In genomic region chr17:23700079-23700478, GRCm38 (mm10) we compare ENCODE assay signal across 7 mouse cellular contexts. TPM values are rescaled to one million over a fixed set of nuclear protein-coding genes. Genes with fewer than 3 reads are reported as not detected.
DNase-seq lines count a peak whose midpoint lies in the region; ATAC-seq and TF ChIP-seq lines count a peak whose summit lies in the region.

No protein-coding gene starts in this region.

- H3K4me3 ChIP-seq in embryonic facial prominence, embryonic 11.5 days (ENCODE audit: low read depth, low read length), result peak overlapping the region; percentile 61
- peak overlapping the region; percentile 78 for H3K4me3 ChIP-seq in limb, embryonic 10.5 days
- peak overlapping the region; percentile 70 for H3K4me3 ChIP-seq in midbrain, embryonic 13.5 days (replicated peaks)
- peak overlapping the region; percentile 80 for H3K4me3 ChIP-seq in small intestine, adult 2 months (ENCODE audit: low read depth, low read length)

- WGBS in embryonic facial prominence, embryonic 11.5 days, result under 1% methylated on average over 22 of the region's 28 CpGs
- under 1% methylated on average over 28 of the region's 28 CpGs for WGBS in limb, embryonic 10.5 days
- WGBS in midbrain, embryonic 13.5 days, result under 1% methylated on average over 28 of the region's 28 CpGs
- WGBS in small intestine, adult 2 months, result under 1% methylated on average over 28 of the region's 28 CpGs

- peak; percentile 93 for ATAC-seq in embryonic facial prominence, embryonic 11.5 days (replicated peaks; ENCODE audit: insufficient number of reproducible peaks, low FRiP score, low TSS enrichment, low read depth)
- peak; percentile 97 for ATAC-seq in midbrain, embryonic 13.5 days

- no peak; the same call in 1 of the 2 replicates for TF ChIP-seq POLR2A in small intestine, adult 2 months (IDR thresholded peaks at IDR 0.05; ENCODE audit: low read depth, low read length)

- no peaks in the 10 kb centered on the region for H3K9me3 ChIP-seq in embryonic facial prominence, embryonic 11.5 days (replicated peaks; ENCODE audit: control insufficient read depth, low read length)
- no peaks in the 10 kb centered on the region for H3K9me3 ChIP-seq in limb, embryonic 10.5 days (replicated peaks)
- no peaks in the 10 kb centered on the region for H3K9me3 ChIP-seq in midbrain, embryonic 13.5 days

- DNase-seq in adrenal gland, postnatal 14 days, result peak; percentile 96
- peak; percentile 89 for DNase-seq in embryonic facial prominence, embryonic 11.5 days (ENCODE audit: low spot score)
- DNase-seq in heart, adult 11 months, result peak; percentile 100
- peak; percentile 91 for DNase-seq in kidney, adult 18-20 months
- peak; percentile 83 for DNase-seq in limb, embryonic 10.5 days (ENCODE audit: low spot score)

- H3K27me3 ChIP-seq in embryonic facial prominence, embryonic 11.5 days (ENCODE audit: control insufficient read depth, insufficient read depth, low read length), result peaks cover 19% of the 10 kb centered on the region
- H3K27me3 ChIP-seq in limb, embryonic 10.5 days (ENCODE audit: low read depth, poor library complexity, severe bottlenecking), result peaks cover 60% of the 10 kb centered on the region
- peaks cover 47% of the 10 kb centered on the region for H3K27me3 ChIP-seq in midbrain, embryonic 13.5 days
- H3K27me3 ChIP-seq in small intestine, adult 2 months (ENCODE audit: control insufficient read depth, insufficient read depth, low read length), result peaks cover 12% of the 10 kb centered on the region

- peak; percentile 63; the same call in 1 of the 2 replicates for TF ChIP-seq CTCF in small intestine, adult 2 months (IDR thresholded peaks at IDR 0.05; ENCODE audit: extremely low read depth, insufficient read length, insufficient replicate concordance, low read depth, low read length)

- H3K4me2 ChIP-seq in embryonic facial prominence, embryonic 11.5 days (ENCODE audit: low read depth, low read length), result peak overlapping the region; percentile 100
- peak overlapping the region; percentile 90 for H3K4me2 ChIP-seq in midbrain, embryonic 13.5 days (replicated peaks)

- peaks cover 3% of the 10 kb centered on the region; the same call in 1 of the 2 replicates for H3K4me1 ChIP-seq in embryonic facial prominence, embryonic 11.5 days (ENCODE audit: control insufficient read depth, insufficient read depth, low read length)
- H3K4me1 ChIP-seq in limb, embryonic 10.5 days, result peaks cover 41% of the 10 kb centered on the region
- H3K4me1 ChIP-seq in midbrain, embryonic 13.5 days (replicated peaks), result peaks cover 10% of the 10 kb centered on the region; the same call in 1 of the 2 replicates
- H3K4me1 ChIP-seq in small intestine, adult 2 months (ENCODE audit: control insufficient read depth, insufficient read depth, insufficient read length, low read length), result peaks cover 5% of the 10 kb centered on the region; the same call in 1 of the 2 replicates

- no peak overlapping the region for H3K27ac ChIP-seq in embryonic facial prominence, embryonic 11.5 days (replicated peaks; ENCODE audit: low read depth, low read length)
- H3K27ac ChIP-seq in limb, embryonic 10.5 days, result peak overlapping the region; percentile 73
- H3K27ac ChIP-seq in midbrain, embryonic 13.5 days, result 0 out of 2 replicates have a peak overlapping the region, but pooled peaks have one; percentile 8
- no peak overlapping the region for H3K27ac ChIP-seq in small intestine, adult 2 months (ENCODE audit: insufficient read depth, low read depth, low read length)

- peak overlapping the region; percentile 60 for H3K9ac ChIP-seq in embryonic facial prominence, embryonic 11.5 days (replicated peaks; ENCODE audit: low read length)
- peak overlapping the region; percentile 74 for H3K9ac ChIP-seq in midbrain, embryonic 13.5 days (replicated peaks)

- no peaks in the 10 kb centered on the region for H3K36me3 ChIP-seq in embryonic facial prominence, embryonic 11.5 days (replicated peaks; ENCODE audit: control insufficient read depth, insufficient read depth, low read depth, low read length)
- no peaks in the 10 kb centered on the region for H3K36me3 ChIP-seq in limb, embryonic 10.5 days
- H3K36me3 ChIP-seq in midbrain, embryonic 13.5 days, result no peaks in the 10 kb centered on the region
- H3K36me3 ChIP-seq in small intestine, adult 2 months (ENCODE audit: control insufficient read depth, insufficient read depth, low read length), result no peaks in the 10 kb centered on the region

RNA-seq across cellular contexts. Expression of gene Cldn9, which starts 16.3 kb away (rescaled TPM):
- not detected in 2 replicates for total RNA-seq in adrenal gland, postnatal 14 days (2021)
- polyA plus RNA-seq in embryonic facial prominence, embryonic 11.5 days (2014; fragmentation: Nextera tagmentation; extraction: Ambion mirVana), result 8.7 and 15.5 TPM in 2 replicates
- 1.9 and 4.6 TPM in 2 replicates for polyA plus RNA-seq in limb, embryonic 10.5 days (2016; fragmentation: Nextera tagmentation; extraction: Ambion mirVana)
- 0.32 and 1.1 TPM in 2 replicates for polyA plus RNA-seq in midbrain, embryonic 13.5 days (2015; fragmentation: Nextera tagmentation; extraction: Ambion mirVana)
- polyA plus RNA-seq in small intestine, adult 2 months (2012; rRNA removed), result 0.10 and 1.5 TPM in 2 replicates

RNA-seq across cellular contexts. Expression of gene Cldn6, which starts 21.0 kb away (rescaled TPM):
- total RNA-seq in adrenal gland, postnatal 14 days (2021), result 0.30 TPM in 1 of 2 replicates, not detected in the other
- 48.9 and 54.7 TPM in 2 replicates for polyA plus RNA-seq in embryonic facial prominence, embryonic 11.5 days (2014; fragmentation: Nextera tagmentation; extraction: Ambion mirVana)
- 32.7 and 42.1 TPM in 2 replicates for polyA plus RNA-seq in limb, embryonic 10.5 days (2016; fragmentation: Nextera tagmentation; extraction: Ambion mirVana)
- polyA plus RNA-seq in midbrain, embryonic 13.5 days (2015; fragmentation: Nextera tagmentation; extraction: Ambion mirVana), result 0.15 and 0.17 TPM in 2 replicates
- polyA plus RNA-seq in small intestine, adult 2 months (2012; rRNA removed), result 0.10 and 0.95 TPM in 2 replicates

RNA-seq across cellular contexts. Expression of gene 1520401A03Rik, which starts 22.5 kb away (rescaled TPM):
- 1.9 and 3.8 TPM in 2 replicates for total RNA-seq in adrenal gland, postnatal 14 days (2021)
- 0.20 and 0.22 TPM in 2 replicates for polyA plus RNA-seq in embryonic facial prominence, embryonic 11.5 days (2014; fragmentation: Nextera tagmentation; extraction: Ambion mirVana)
- 0.13 and 0.36 TPM in 2 replicates for polyA plus RNA-seq in limb, embryonic 10.5 days (2016; fragmentation: Nextera tagmentation; extraction: Ambion mirVana)
- polyA plus RNA-seq in midbrain, embryonic 13.5 days (2015; fragmentation: Nextera tagmentation; extraction: Ambion mirVana), result 0.30 TPM in 1 of 2 replicates, not detected in the other
- not detected in 2 replicates for polyA plus RNA-seq in small intestine, adult 2 months (2012; rRNA removed)

RNA-seq across cellular contexts. Expression of gene Tnfrsf12a, which starts 22.8 kb away (rescaled TPM):
- total RNA-seq in adrenal gland, postnatal 14 days (2021), result 85.2 and 119 TPM in 2 replicates
- polyA plus RNA-seq in embryonic facial prominence, embryonic 11.5 days (2014; fragmentation: Nextera tagmentation; extraction: Ambion mirVana), result 5.8 and 6.8 TPM in 2 replicates
- polyA plus RNA-seq in limb, embryonic 10.5 days (2016; fragmentation: Nextera tagmentation; extraction: Ambion mirVana), result 5.2 and 5.6 TPM in 2 replicates
- polyA plus RNA-seq in midbrain, embryonic 13.5 days (2015; fragmentation: Nextera tagmentation; extraction: Ambion mirVana), result 1.4 and 2.9 TPM in 2 replicates
- polyA plus RNA-seq in small intestine, adult 2 months (2012; rRNA removed), result 27.9 and 30.9 TPM in 2 replicates

RNA-seq across cellular contexts. Expression of gene Pkmyt1, which starts 26.1 kb away (rescaled TPM):
- total RNA-seq in adrenal gland, postnatal 14 days (2021), result 9.7 and 11.3 TPM in 2 replicates
- polyA plus RNA-seq in embryonic facial prominence, embryonic 11.5 days (2014; fragmentation: Nextera tagmentation; extraction: Ambion mirVana), result 29.5 and 37.3 TPM in 2 replicates
- polyA plus RNA-seq in limb, embryonic 10.5 days (2016; fragmentation: Nextera tagmentation; extraction: Ambion mirVana), result 66.8 and 67.6 TPM in 2 replicates
- polyA plus RNA-seq in midbrain, embryonic 13.5 days (2015; fragmentation: Nextera tagmentation; extraction: Ambion mirVana), result 21.4 and 26.5 TPM in 2 replicates
- polyA plus RNA-seq in small intestine, adult 2 months (2012; rRNA removed), result 25.0 and 42.3 TPM in 2 replicates

Comparison
In these comparisons a context has a peak if more than half of its experiments do, and no peak if none do; other contexts are left out.
1. H3K27ac ChIP-seq: peak in limb, embryonic 10.5 days (single experiment) and midbrain, embryonic 13.5 days (single experiment); none in embryonic facial prominence, embryonic 11.5 days (single experiment) and small intestine, adult 2 months (single experiment).
2. RNA of gene Cldn6, which starts 21.0 kb away (polyA plus RNA-seq): 48.9 to 54.7 TPM in embryonic facial prominence, embryonic 11.5 days and 32.7 to 42.1 TPM in limb, embryonic 10.5 days; 0.15 to 0.17 TPM in midbrain, embryonic 13.5 days and 0.10 to 0.95 TPM in small intestine, adult 2 months; every median in the first group is over 10 times any median in the second.
3. Peak in every context shown above with its lines, with median percentiles within 50 percentile points of each other: DNase-seq and H3K4me3 ChIP-seq.